Mouse (Mus musculus) MEL (cell line): ENCODE data around the gene Cnn3. TPM values are rescaled to one million over a fixed set of nuclear protein-coding genes. Genes with fewer than 3 reads are reported as not detected.

Source experiments
- DNase-seq: peaks from one replicate; pipeline ENCODE4 v3.0.0; 2011; ENCODE audit warnings: low read depth, low spot score
- H3K27ac ChIP-seq: 2 replicates; pipeline ENCODE4 v1.5.1; 2012; ENCODE audit warnings: low read depth, mild to moderate bottlenecking, control low read depth, low read length, moderate library complexity; ENCODE audit not compliant: control insufficient read depth
- H3K27me3 ChIP-seq, 2 experiments: fragments of 150-350 bp in 1 of 2; sonication (generic) in 1 of 2; 2 replicates each; pipeline ENCODE4 v1.6.1; 2012; ENCODE audit warnings: low read length in 2 of 2, mild to moderate bottlenecking in 2 of 2, improper control_type of control experiment in 1 of 2, moderate library complexity in 1 of 2; ENCODE audit not compliant: insufficient read depth in 2 of 2, control insufficient read depth in 1 of 2
- H3K36me3 ChIP-seq, 2 experiments: 2 replicates each; pipeline ENCODE4 v1.6.1; 2012 to 2014; ENCODE audit warnings: low read length in 2 of 2, improper control_type of control experiment in 1 of 2, inconsistent platforms in 1 of 2, mild to moderate bottlenecking in 1 of 2; ENCODE audit not compliant: insufficient read depth in 2 of 2, control insufficient read depth in 1 of 2
- H3K4me1 ChIP-seq, 2 experiments: fragments of 150-350 bp in 1 of 2; sonication (generic) in 1 of 2; 2 replicates each; pipeline ENCODE4 v1.6.1; 2012; ENCODE audit warnings: low read length in 2 of 2, improper control_type of control experiment in 1 of 2, mild to moderate bottlenecking in 1 of 2; ENCODE audit not compliant: insufficient read depth in 2 of 2, control insufficient read depth in 1 of 2
- H3K4me3 ChIP-seq, 2 experiments: fragments of 150-350 bp in 1 of 2; sonication (generic) in 1 of 2; 2 replicates each; pipeline ENCODE4 v1.5.1; 2012; ENCODE audit warnings: low read depth in 2 of 2, low read length in 2 of 2, mild to moderate bottlenecking in 2 of 2, moderate library complexity in 2 of 2, control low read depth in 1 of 2, improper control_type of control experiment in 1 of 2; ENCODE audit not compliant: control insufficient read depth in 1 of 2, insufficient read depth in 1 of 2
- H3K79me2 ChIP-seq: 2 replicates; pipeline ENCODE4 v1.6.1; 2012; ENCODE audit warnings: mild to moderate bottlenecking, low read length, moderate library complexity; ENCODE audit not compliant: control insufficient read depth, poor library complexity, insufficient read depth
- H3K9ac ChIP-seq: 2 replicates; pipeline ENCODE4 v1.6.1; 2012; ENCODE audit warnings: low read depth, mild to moderate bottlenecking, control low read depth, low read length, moderate library complexity; ENCODE audit not compliant: control insufficient read depth, poor library complexity, severe bottlenecking
- H3K9me3 ChIP-seq: fragments of 150-350 bp; sonication (generic); replicated peaks from 2 replicates; pipeline ENCODE4 v1.6.1; 2012; ENCODE audit warnings: mild to moderate bottlenecking, low read length, improper control_type of control experiment, moderate library complexity; ENCODE audit not compliant: insufficient read depth
- BHLHE40 ChIP-seq: IDR thresholded peaks from 2 replicates; pipeline ENCODE4 v1.6.1; 2012; ENCODE audit warnings: low read depth, mild to moderate bottlenecking, inconsistent platforms, low read length, improper control_type of control experiment, borderline replicate concordance
- CTCF ChIP-seq, 3 experiments: IDR thresholded peaks in 2 of 3; conservative IDR thresholded peaks in 1 of 3; 2 replicates each; pipeline ENCODE4 v1.5.1; 2011 to 2012; ENCODE audit warnings: low read length in 3 of 3, low read depth in 2 of 3, mild to moderate bottlenecking in 2 of 3, improper control_type of control experiment in 1 of 3, inconsistent platforms in 1 of 3, mixed read lengths in 1 of 3, moderate library complexity in 1 of 3; ENCODE audit not compliant: control insufficient read depth in 1 of 3, insufficient read depth in 1 of 3, poor library complexity in 1 of 3, severe bottlenecking in 1 of 3
- ELF1 ChIP-seq: IDR thresholded peaks from 2 replicates; pipeline ENCODE4 v1.6.1; 2014; ENCODE audit warnings: low read depth, mild to moderate bottlenecking, inconsistent platforms, low read length, improper control_type of control experiment, moderate library complexity
- HCFC1 ChIP-seq: IDR thresholded peaks from 2 replicates; pipeline ENCODE4 v1.6.1; 2012; ENCODE audit warnings: low read depth, mild to moderate bottlenecking, inconsistent platforms, low read length, improper control_type of control experiment, moderate library complexity
- JUND ChIP-seq: IDR thresholded peaks from 2 replicates; pipeline ENCODE4 v1.6.1; 2011; ENCODE audit warnings: low read depth, mild to moderate bottlenecking, improper control_type of control experiment, low read length
- KAT2A ChIP-seq: conservative IDR thresholded peaks from 2 replicates; pipeline ENCODE4 v1.6.1; 2012; ENCODE audit warnings: low read depth, low read length, improper control_type of control experiment, inconsistent platforms
- MAX ChIP-seq: IDR thresholded peaks from 2 replicates; pipeline ENCODE4 v1.6.1; 2011; ENCODE audit warnings: low read length, improper control_type of control experiment
- MEF2A ChIP-seq: IDR thresholded peaks from 2 replicates; pipeline ENCODE4 v1.6.1; 2014; ENCODE audit warnings: low read depth, mild to moderate bottlenecking, inconsistent platforms, low read length, improper control_type of control experiment; ENCODE audit not compliant: poor library complexity, insufficient replicate concordance, severe bottlenecking; ENCODE audit errors: extremely low read depth
- MXI1 ChIP-seq: IDR thresholded peaks from 2 replicates; pipeline ENCODE4 v1.6.1; 2011; ENCODE audit warnings: mild to moderate bottlenecking, low read depth, low read length, improper control_type of control experiment
- MYB ChIP-seq: IDR thresholded peaks from 2 replicates; pipeline ENCODE4 v1.6.1; 2011; ENCODE audit warnings: mild to moderate bottlenecking, low read depth, low read length, improper control_type of control experiment
- MYC ChIP-seq: IDR thresholded peaks from 2 replicates; pipeline ENCODE4 v1.6.1; 2011; ENCODE audit warnings: low read depth, mild to moderate bottlenecking, low read length, improper control_type of control experiment, moderate library complexity
- NRF1 ChIP-seq: IDR thresholded peaks from 2 replicates; pipeline ENCODE4 v1.6.1; 2014; ENCODE audit warnings: low read depth, mild to moderate bottlenecking, inconsistent platforms, low read length, improper control_type of control experiment, moderate library complexity; ENCODE audit not compliant: poor library complexity, insufficient read depth, severe bottlenecking
- POLR2AphosphoS2 ChIP-seq: IDR thresholded peaks from 2 replicates; pipeline ENCODE4 v1.6.1; 2011; ENCODE audit warnings: low read length, improper control_type of control experiment
- POLR2AphosphoS5 ChIP-seq: IDR thresholded peaks from 2 replicates; pipeline ENCODE4 v1.6.1; 2012; ENCODE audit warnings: low read depth, borderline replicate concordance, mild to moderate bottlenecking, inconsistent platforms, low read length, moderate library complexity, mixed read lengths
- RAD21 ChIP-seq: IDR thresholded peaks from 2 replicates; pipeline ENCODE4 v1.6.1; 2011; ENCODE audit warnings: mild to moderate bottlenecking, low read depth, low read length, improper control_type of control experiment
- RCOR1 ChIP-seq: IDR thresholded peaks from 2 replicates; pipeline ENCODE4 v1.6.1; 2012; ENCODE audit warnings: low read depth, mild to moderate bottlenecking, inconsistent platforms, low read length, improper control_type of control experiment
- TAL1 ChIP-seq: IDR thresholded peaks from 2 replicates; pipeline ENCODE4 v1.6.1; 2012; ENCODE audit warnings: mild to moderate bottlenecking, inconsistent platforms, low read length, moderate library complexity, mixed read lengths
- UBTF ChIP-seq: IDR thresholded peaks from 2 replicates; pipeline ENCODE4 v1.6.1; 2012; ENCODE audit warnings: low read depth, mild to moderate bottlenecking, inconsistent platforms, low read length, improper control_type of control experiment, moderate library complexity, borderline replicate concordance; ENCODE audit not compliant: insufficient read depth
- ZC3H11A ChIP-seq: IDR thresholded peaks from 2 replicates; pipeline ENCODE4 v1.6.1; 2012; ENCODE audit warnings: low read depth, mild to moderate bottlenecking, inconsistent platforms, low read length, improper control_type of control experiment
- ZMIZ1 ChIP-seq: IDR thresholded peaks from 2 replicates; pipeline ENCODE4 v1.6.1; 2012; ENCODE audit warnings: low read depth, mild to moderate bottlenecking, inconsistent platforms, low read length, improper control_type of control experiment, moderate library complexity
- ZNF384 ChIP-seq: IDR thresholded peaks from 2 replicates; pipeline ENCODE4 v1.6.1; 2012; ENCODE audit warnings: low read depth, mild to moderate bottlenecking, inconsistent platforms, low read length, improper control_type of control experiment
- polyA plus RNA-seq, 2 experiments: library from polyadenylated mRNA; stranded (reverse) in 1 of 2; unstranded in 1 of 2; fragments of >175 nt in 1 of 2; fragments of >200 nt in 1 of 2; gene quantifications; 2 replicates each; pipeline versions ENCODE4 v1.2.1 to v1.2.4; 2012; ENCODE audit warnings: low replicate concordance in 2 of 2, low read depth in 1 of 2; ENCODE audit not compliant: insufficient read length in 2 of 2, insufficient read depth in 1 of 2, missing spikeins in 1 of 2
- total RNA-seq: library from RNA; depleted of rRNA; stranded (reverse); fragments of 300-350 nt; gene quantifications from 2 replicates; pipeline ENCODE4 v1.2.3, GENCODE M21; 2012

The Cnn3 gene
- total and polyA plus RNA-seq, 3 experiments = not detected

GRCm38 (mm10) chr3:121489462-121490118, 63.3 kb downstream of the Cnn3 start:
- Histone ChIP-seq H3K9ac (no peak overlapping the region), H3K9me3 (no peaks in the 10 kb centered on the region)
- no peak for DNase-seq

GRCm38 (mm10) chr3:121490941-121491340, 64.6 kb downstream of the Cnn3 start:
- DNase-seq = no peak
- Histone ChIP-seq H3K27ac (no peak overlapping the region), H3K36me3 (no peaks in the 10 kb centered on the region), H3K4me1 (no peaks in the 10 kb centered on the region), H3K4me3 (no peak overlapping the region), H3K27me3 (no peaks in the 10 kb centered on the region), H3K9me3 (no peaks in the 10 kb centered on the region), H3K79me2 (no peaks in the 10 kb centered on the region), H3K9ac (no peak overlapping the region)
- no peak for TF ChIP-seq UBTF
- no peak for TF ChIP-seq POLR2AphosphoS2
- no peak for TF ChIP-seq JUND
- TF ChIP-seq BHLHE40 = no peak
- no peak for TF ChIP-seq MAX

More at GRCm38 (mm10) chr3:121489462-121490118, 63.3 kb downstream of the Cnn3 start:
- no peaks in the 10 kb centered on the region for H3K27me3 ChIP-seq
- no peaks in the 10 kb centered on the region for H3K36me3 ChIP-seq
- no peaks in the 10 kb centered on the region for H3K4me1 ChIP-seq
- no peaks in the 10 kb centered on the region for H3K79me2 ChIP-seq
- TF ChIP-seq RCOR1 = no peak
- no peak for TF ChIP-seq ZMIZ1
- TF ChIP-seq CTCF (IDR thresholded peaks at IDR 0.05 in 2 of 3, conservative IDR thresholded peaks at IDR 0.05 in 1 of 3; ENCODE audit: control insufficient read depth in 1 of 3, insufficient read depth in 1 of 3, low read depth in 2 of 3, low read length in 3 of 3, poor library complexity in 1 of 3, severe bottlenecking in 1 of 3) = no peak
- no peak for TF ChIP-seq BHLHE40
- TF ChIP-seq ELF1 = no peak
- no peak for TF ChIP-seq HCFC1
- no peak for TF ChIP-seq MYB
- TF ChIP-seq MYC = no peak
- TF ChIP-seq ZNF384 = no peak
- H3K4me3 ChIP-seq = no peak overlapping the region
- H3K27ac ChIP-seq = no peak overlapping the region

GRCm38 (mm10) chr3:121492026-121492425, 65.7 kb downstream of the Cnn3 start:
- Histone ChIP-seq H3K9me3 (no peaks in the 10 kb centered on the region), H3K27ac (no peak overlapping the region), H3K27me3 (no peaks in the 10 kb centered on the region; a peak in 1 of 4 replicates), H3K9ac (no peak overlapping the region), H3K4me3 (no peak overlapping the region), H3K79me2 (no peaks in the 10 kb centered on the region), H3K36me3 (no peaks in the 10 kb centered on the region), H3K4me1 (no peaks in the 10 kb centered on the region)
- TF ChIP-seq BHLHE40 = no peak
- no peak for TF ChIP-seq POLR2AphosphoS5
- TF ChIP-seq POLR2AphosphoS2 = no peak
- TF ChIP-seq ZNF384 = no peak
- no peak for TF ChIP-seq CTCF (IDR thresholded peaks at IDR 0.05 in 2 of 3, conservative IDR thresholded peaks at IDR 0.05 in 1 of 3; ENCODE audit: control insufficient read depth in 1 of 3, insufficient read depth in 1 of 3, low read depth in 2 of 3, low read length in 3 of 3, poor library complexity in 1 of 3, severe bottlenecking in 1 of 3)
- TF ChIP-seq RCOR1 = no peak
- TF ChIP-seq KAT2A = no peak
- no peak for TF ChIP-seq JUND
- TF ChIP-seq RAD21 = no peak
- TF ChIP-seq NRF1 = no peak
- TF ChIP-seq MXI1 = no peak
- TF ChIP-seq MEF2A = no peak
- no peak for TF ChIP-seq TAL1
- TF ChIP-seq ZC3H11A = no peak
- no peak for DNase-seq
